Mouse (Mus musculus) intestine, embryonic 15.5 days (tissue): Measurements from ENCODE around the gene Brms1. TPM values are rescaled to one million over a fixed set of nuclear protein-coding genes. Genes with fewer than 3 reads are reported as not detected.
"Not testable (repeated sequence)": the region's sequence is repeated elsewhere in the genome, so short reads cannot be mapped to it uniquely, and the experiment has no call there.

ENCODE experiments used
- ATAC-seq: fragments of 200-750 bp; cut with Nextera tagmentation; 2 replicates; pipeline ENCODE4 v1.8.0; 2017; ENCODE audit warnings: moderate TSS enrichment, moderate library complexity
- H3K27ac ChIP-seq: fragments of 300-500 bp; sonication (generic); 2 replicates; pipeline ENCODE4 v1.5.1; 2015; ENCODE audit warnings: mild to moderate bottlenecking, inconsistent platforms
- H3K27me3 ChIP-seq: fragments of 300-500 bp; sonication (generic); replicated peaks from 2 replicates; pipeline ENCODE4 v1.6.1; 2015; ENCODE audit warnings: inconsistent platforms
- H3K36me3 ChIP-seq: fragments of 300-500 bp; sonication (generic); 2 replicates; pipeline ENCODE4 v1.6.1; 2015; ENCODE audit warnings: inconsistent platforms
- H3K4me1 ChIP-seq: fragments of 300-500 bp; sonication (generic); replicated peaks from 2 replicates; pipeline ENCODE4 v1.6.1; 2015; ENCODE audit warnings: inconsistent platforms
- H3K4me2 ChIP-seq: fragments of 300-500 bp; sonication (generic); replicated peaks from 2 replicates; pipeline ENCODE4 v1.6.1; 2015; ENCODE audit warnings: mild to moderate bottlenecking, inconsistent platforms
- H3K4me3 ChIP-seq: fragments of 300-500 bp; sonication (generic); replicated peaks from 2 replicates; pipeline ENCODE4 v1.5.1; 2015; ENCODE audit warnings: inconsistent platforms
- H3K9ac ChIP-seq: fragments of 300-500 bp; sonication (generic); 2 replicates; pipeline ENCODE4 v1.6.1; 2015; ENCODE audit warnings: inconsistent platforms
- H3K9me3 ChIP-seq: fragments of 300-500 bp; sonication (generic); 2 replicates; pipeline ENCODE4 v1.6.1; 2016; ENCODE audit warnings: inconsistent platforms
- WGBS: fragments of 180-500 bp; shearing (Covaris S2); methylation state at CpG from one replicate; pipeline ENCODE4 v1.1.7; 2015; 5-methylcytosine and 5-hydroxymethylcytosine counted together
- polyA plus RNA-seq: library from polyadenylated mRNA; unstranded; fragments of >200 nt; fragmentation: Nextera tagmentation; extraction: Ambion mirVana; gene quantifications from 2 replicates; pipeline ENCODE4 v1.2.1, GENCODE M21; 2015

Brms1 gene
- polyA plus RNA-seq, 1 experiment from 2014 or later: 37.5 TPM

DNA sequence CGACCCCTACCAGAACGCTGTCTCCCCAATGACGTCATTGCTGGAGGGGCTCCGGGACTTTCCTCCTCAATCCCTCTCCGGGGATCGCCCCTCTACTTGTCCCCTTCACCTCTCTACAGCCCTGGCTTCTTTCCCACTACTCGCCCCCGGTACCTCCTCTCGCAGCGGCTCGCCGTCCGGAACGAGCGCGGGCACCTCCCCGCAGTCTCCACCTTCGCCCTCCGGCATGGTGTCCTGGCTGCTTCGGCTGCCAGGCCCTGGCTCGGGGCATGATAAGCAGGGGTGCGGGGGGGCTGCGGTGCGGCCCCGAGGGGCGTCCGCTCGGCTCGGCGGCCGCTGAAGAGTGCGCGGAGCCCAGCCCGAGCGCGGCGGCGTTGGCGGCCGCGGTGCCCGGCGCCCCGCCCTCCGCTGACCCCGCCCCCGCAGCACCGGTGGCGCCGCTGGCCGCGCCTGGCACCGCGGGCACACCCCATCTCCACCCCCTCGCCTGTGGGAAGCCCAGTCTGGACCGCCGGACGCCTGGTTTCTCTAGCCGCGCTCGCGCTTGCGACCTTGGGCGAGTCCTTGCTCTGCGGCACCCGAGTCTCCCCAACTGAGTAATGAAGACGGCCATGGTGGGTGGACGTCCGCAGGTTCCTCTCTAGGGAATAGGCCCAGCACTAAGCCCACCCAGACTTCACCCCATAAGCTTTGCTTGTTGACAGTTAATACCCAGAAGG, 44.1 kb downstream of the Brms1 start, which contains the start of gene Tmem151a:
TSS of gene Tmem151a (minus strand) at position 387 of the 719 bp plus-strand sequence.
- Histone ChIP-seq H3K9ac (peak within 1 kb of the TSS; percentile 47), H3K36me3 (peaks cover 6% of the 10 kb centered on the region; the same call in 1 of the 2 replicates), H3K4me1 (peaks cover 23% of the 10 kb centered on the region), H3K4me2 (peak within 1 kb of the TSS; percentile 89), H3K27ac (no peak within 1 kb of the TSS), H3K27me3 (peaks cover 59% of the 10 kb centered on the region), H3K4me3 (peak within 1 kb of the TSS; percentile 48), H3K9me3 (no peaks in the 10 kb centered on the region)
- WGBS: under 1% methylated on average over 50 of the region's 69 CpGs
- ATAC-seq: no peak

DNA sequence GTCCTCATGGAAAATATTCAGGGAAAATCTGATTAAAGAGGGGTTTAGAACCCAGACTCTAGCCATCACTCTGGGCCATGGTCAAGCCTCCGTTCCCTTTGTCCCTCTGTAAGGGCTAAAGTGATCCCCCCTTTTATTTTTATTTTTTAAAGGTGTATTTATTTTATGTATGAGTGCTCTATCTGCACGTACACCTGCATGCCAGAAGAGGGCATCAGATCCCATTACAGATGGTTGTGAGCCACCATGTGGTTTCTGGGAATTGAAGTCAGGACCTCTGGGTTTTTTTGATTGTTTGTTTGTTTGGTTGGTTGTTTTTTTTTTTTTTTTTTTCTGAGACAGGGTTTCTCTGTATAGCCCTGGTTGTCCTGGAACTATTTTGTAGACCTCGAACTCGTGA, 45.4 kb downstream of the Brms1 start:
- H3K4me2 ChIP-seq, ATAC-seq, H3K4me3 ChIP-seq, H3K9me3 ChIP-seq, H3K27ac ChIP-seq, H3K9ac ChIP-seq: not testable (repeated sequence)
- WGBS: 60% methylated on average over 4 of the region's 4 CpGs
- H3K27me3 ChIP-seq: peaks cover 47% of the 10 kb centered on the region
- H3K4me1 ChIP-seq: peaks cover 23% of the 10 kb centered on the region
- peaks cover 15% of the 10 kb centered on the region for H3K36me3 ChIP-seq

- ATAC-seq: peak; percentile 96
- peaks cover 32% of the 10 kb centered on the region for H3K27me3 ChIP-seq
Observed at GRCm38 (mm10) chr19:5087884-5088728, 47.0 kb downstream of the Brms1 start, which contains the start of gene Yif1a. TSS of gene Yif1a (plus strand) at chr19:5088538.

DNA sequence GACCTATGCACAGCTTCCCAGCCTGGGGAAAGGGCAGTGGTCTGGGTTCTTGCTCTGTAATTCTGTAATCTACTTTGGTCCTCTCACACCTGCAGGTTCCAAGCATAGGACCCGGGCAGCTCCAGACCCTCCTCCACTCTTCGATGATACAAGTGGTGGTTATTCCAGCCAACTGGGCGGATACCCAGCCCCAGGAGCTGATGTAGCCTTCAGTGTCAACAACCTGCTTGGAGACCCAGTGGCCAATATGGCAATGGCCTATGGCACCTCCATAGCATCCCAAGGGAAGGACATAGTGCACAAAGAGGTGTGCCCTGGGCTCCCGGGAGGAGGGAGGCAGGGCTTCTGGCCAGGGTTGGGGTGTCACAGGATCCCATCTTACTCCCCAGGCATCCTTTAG, 48.2 kb downstream of the Brms1 start:
- H3K4me3 ChIP-seq: peak overlapping the region; percentile 73
- no peaks in the 10 kb centered on the region for H3K9me3 ChIP-seq
- H3K36me3 ChIP-seq: peaks cover 31% of the 10 kb centered on the region
- H3K27me3 ChIP-seq: peaks cover 22% of the 10 kb centered on the region
- H3K27ac ChIP-seq: no peak overlapping the region
- peak overlapping the region; percentile 79 for H3K4me2 ChIP-seq
- no peak for ATAC-seq
- H3K9ac ChIP-seq: peak overlapping the region; percentile 79; the same call in 1 of the 2 replicates
- 86% methylated on average over 4 of the region's 4 CpGs for whole genome bisulfite sequencing
- H3K4me1 ChIP-seq: peaks cover 29% of the 10 kb centered on the region

More at GRCm38 (mm10) chr19:5087884-5088728, 47.0 kb downstream of the Brms1 start, which contains the start of gene Yif1a:
- Histone ChIP-seq H3K36me3 (peaks cover 30% of the 10 kb centered on the region), H3K9me3 (no peaks in the 10 kb centered on the region), H3K27ac (peak within 1 kb of the TSS; percentile 76), H3K4me3 (peak within 1 kb of the TSS; percentile 73), H3K4me2 (peak within 1 kb of the TSS; percentile 79), H3K4me1 (peaks cover 23% of the 10 kb centered on the region), H3K9ac (peak within 1 kb of the TSS; percentile 79)
- WGBS: under 1% methylated on average over 58 of the region's 58 CpGs

GRCm38 (mm10) chr19:5092083-5092482, 50.9 kb downstream of the Brms1 start:
- no peak for ATAC-seq
- Histone ChIP-seq H3K4me1 (peaks cover 37% of the 10 kb centered on the region), H3K4me2 (no peak overlapping the region), H3K27ac (no peak overlapping the region), H3K4me3 (no peak overlapping the region), H3K36me3 (peaks cover 31% of the 10 kb centered on the region), H3K9me3 (no peaks in the 10 kb centered on the region), H3K9ac (no peak overlapping the region), H3K27me3 (no peaks in the 10 kb centered on the region)
- WGBS: 86% methylated on average over 10 of the region's 10 CpGs

- no peak overlapping the region for H3K4me2 ChIP-seq
- 71% methylated on average over 12 of the region's 12 CpGs for WGBS
- H3K36me3 ChIP-seq: peaks cover 31% of the 10 kb centered on the region
- H3K27ac ChIP-seq: no peak overlapping the region
- no peak overlapping the region for H3K9ac ChIP-seq
- H3K4me1 ChIP-seq: peaks cover 43% of the 10 kb centered on the region
- no peaks in the 10 kb centered on the region for H3K9me3 ChIP-seq
- no peak overlapping the region for H3K4me3 ChIP-seq
- no peaks in the 10 kb centered on the region for H3K27me3 ChIP-seq
- ATAC-seq: peak; percentile 2; the same call in 1 of the 2 replicates
Observed at GRCm38 (mm10) chr19:5093481-5094242, 52.5 kb downstream of the Brms1 start.

- Histone ChIP-seq H3K27me3 (no peaks in the 10 kb centered on the region), H3K4me3 (no peak overlapping the region), H3K4me1 (peaks cover 41% of the 10 kb centered on the region), H3K9me3 (no peaks in the 10 kb centered on the region), H3K27ac (no peak overlapping the region), H3K9ac (no peak overlapping the region), H3K36me3 (peaks cover 33% of the 10 kb centered on the region), H3K4me2 (peak overlapping the region; percentile 19; the same call in 1 of the 2 replicates)
- under 1% methylated on average over 21 of the region's 21 CpGs for WGBS
- peak; percentile 76 for ATAC-seq
Observed at GRCm38 (mm10) chr19:5094243-5094632, 53.1 kb downstream of the Brms1 start.

DNA sequence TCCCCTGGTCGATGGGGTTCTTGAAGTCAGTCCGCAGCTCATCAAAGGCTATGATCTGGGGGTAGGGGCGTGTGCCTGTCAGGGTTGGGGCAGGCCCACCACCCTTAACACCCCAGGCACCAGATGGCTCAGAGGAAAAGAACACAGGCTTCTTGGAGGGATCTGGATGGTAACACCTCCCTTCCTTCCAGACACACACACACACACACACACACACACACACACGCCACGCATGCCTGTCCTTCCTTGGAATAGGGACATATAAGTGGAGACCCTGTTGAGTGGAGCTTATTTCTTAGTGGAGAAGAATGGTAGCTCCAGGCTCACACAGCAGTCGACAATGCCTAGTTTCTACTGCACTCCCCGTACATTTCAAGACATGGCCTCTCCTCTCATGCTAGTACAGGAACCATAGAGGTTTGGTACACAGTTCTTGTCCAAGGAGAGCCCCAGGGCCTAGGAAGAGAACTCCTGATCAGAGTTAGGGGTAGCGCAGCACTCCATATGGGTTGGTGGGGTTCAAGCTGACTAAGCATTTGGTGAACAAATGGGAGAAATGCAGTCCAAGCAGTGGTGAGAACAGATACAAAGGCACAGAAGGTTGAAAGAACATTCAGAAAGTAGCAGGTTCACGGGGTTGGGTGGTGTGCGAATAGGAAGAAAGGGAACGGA, 53.7 kb downstream of the Brms1 start:
- ATAC-seq: peak; percentile 21
- Histone ChIP-seq H3K4me3 (no peak overlapping the region), H3K9me3 (no peaks in the 10 kb centered on the region), H3K9ac (no peak overlapping the region), H3K4me1 (peaks cover 36% of the 10 kb centered on the region), H3K4me2 (peak overlapping the region; percentile 19; the same call in 1 of the 2 replicates), H3K27me3 (no peaks in the 10 kb centered on the region), H3K27ac (no peak overlapping the region), H3K36me3 (peaks cover 36% of the 10 kb centered on the region)
- 47% methylated on average over 11 of the region's 11 CpGs for WGBS

GRCm38 (mm10) chr19:5095887-5096474, 54.8 kb downstream of the Brms1 start:
- H3K4me2 ChIP-seq: no peak overlapping the region
- WGBS: 12% methylated on average over 9 of the region's 9 CpGs
- no peak overlapping the region for H3K4me3 ChIP-seq
- peaks cover 36% of the 10 kb centered on the region for H3K36me3 ChIP-seq
- H3K9ac ChIP-seq: peak overlapping the region; percentile 23; the same call in 1 of the 2 replicates
- no peaks in the 10 kb centered on the region for H3K27me3 ChIP-seq
- peaks cover 36% of the 10 kb centered on the region for H3K4me1 ChIP-seq
- no peaks in the 10 kb centered on the region for H3K9me3 ChIP-seq
- no peak overlapping the region for H3K27ac ChIP-seq
- no peak for ATAC-seq

DNA sequence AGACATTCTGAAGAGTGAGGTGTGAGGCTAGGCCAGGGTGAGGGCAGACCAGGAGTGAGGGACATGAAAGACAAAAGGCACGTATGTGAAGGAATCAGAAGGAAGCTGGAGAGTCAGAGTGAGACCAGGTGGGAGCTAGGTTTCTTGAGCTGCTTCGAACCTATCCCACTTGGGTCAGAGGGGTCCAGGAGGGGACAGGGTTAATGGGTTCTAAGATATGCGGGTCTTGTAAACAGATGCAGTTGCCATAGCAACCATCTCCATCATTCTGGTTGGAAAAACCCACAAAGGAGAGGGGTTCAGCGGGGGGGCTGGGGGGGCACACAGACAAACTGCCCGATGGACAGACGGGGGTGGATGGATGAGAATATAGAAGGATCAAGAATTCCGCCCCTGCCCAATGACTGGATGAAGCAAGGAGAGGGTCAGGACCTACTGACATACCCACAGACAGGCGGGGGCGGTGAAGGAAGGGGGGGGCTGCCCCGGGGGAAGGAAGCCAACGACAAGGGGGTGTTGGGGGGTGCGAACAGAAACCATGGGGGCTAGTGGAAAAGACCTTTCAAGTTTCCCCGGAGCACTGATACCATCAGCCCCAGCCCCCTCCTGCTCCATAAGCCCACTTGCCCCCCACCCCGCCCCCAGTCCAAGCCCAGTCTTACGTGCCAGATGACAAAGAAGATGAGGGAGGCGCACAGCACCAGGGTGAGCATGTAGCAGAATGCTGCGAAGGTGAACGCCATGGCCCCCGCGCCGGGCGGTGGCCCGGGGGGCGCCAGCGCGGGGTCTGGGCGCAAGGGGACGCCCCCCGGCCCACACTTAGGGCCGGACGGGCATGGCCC, 56.6 kb downstream of the Brms1 start:
- peaks cover 36% of the 10 kb centered on the region for H3K4me1 ChIP-seq
- WGBS: 6% methylated on average over 31 of the region's 31 CpGs
- H3K27me3 ChIP-seq: no peaks in the 10 kb centered on the region
- ATAC-seq: no peak
- peak overlapping the region; percentile 75 for H3K9ac ChIP-seq
- H3K4me3 ChIP-seq: peak overlapping the region; percentile 58
- no peaks in the 10 kb centered on the region for H3K9me3 ChIP-seq
- peaks cover 35% of the 10 kb centered on the region for H3K36me3 ChIP-seq
- H3K4me2 ChIP-seq: peak overlapping the region; percentile 100
- no peak overlapping the region for H3K27ac ChIP-seq
